Mouse (Mus musculus): ENCODE data around the gene Nphs1. TPM values are rescaled to one million over a fixed set of nuclear protein-coding genes. Genes with fewer than 3 reads are reported as not detected.
A peak's percentile ranks its signal among the peaks of the same experiment; 100 is the strongest.

The Nphs1 gene
- polyA plus RNA-seq, 1 experiment from 2014 or later = 1.3 TPM

GRCm38 (mm10) chr7:30444971-30445751 lies 13.0 kb upstream of the Nphs1 start, which contains the start of gene Aplp1:
Gene Aplp1, minus strand, starts transcription at chr7:30445535.
- Histone ChIP-seq H3K4me3 (ENCODE audit: low read depth, low read length) (peak within 1 kb of the TSS; percentile 40), H3K27me3 (replicated peaks; ENCODE audit: control insufficient read depth, insufficient read depth, low read length) (peaks cover 6% of the 10 kb centered on the region), H3K27ac (ENCODE audit: low read depth) (no peak within 1 kb of the TSS), H3K4me1 (replicated peaks; ENCODE audit: control insufficient read depth, insufficient read depth, low read length) (peaks cover 9% of the 10 kb centered on the region), H3K36me3 (ENCODE audit: control insufficient read depth, insufficient read depth, low read length) (no peaks in the 10 kb centered on the region), H3K9ac (ENCODE audit: low read length) (peak within 1 kb of the TSS; percentile 33; the same call in 1 of the 2 replicates), H3K9me3 (ENCODE audit: control insufficient read depth, low read length) (no peaks in the 10 kb centered on the region), H3K4me2 (ENCODE audit: low read length) (peak within 1 kb of the TSS; percentile 56)
- 0% methylated on average over 50 of the region's 72 CpGs for WGBS
- ATAC-seq (replicated peaks; ENCODE audit: low FRiP score, low TSS enrichment, low read depth) (peak; percentile 85), DNase-seq (ENCODE audit: low spot score) (peak; percentile 77)

DNA sequence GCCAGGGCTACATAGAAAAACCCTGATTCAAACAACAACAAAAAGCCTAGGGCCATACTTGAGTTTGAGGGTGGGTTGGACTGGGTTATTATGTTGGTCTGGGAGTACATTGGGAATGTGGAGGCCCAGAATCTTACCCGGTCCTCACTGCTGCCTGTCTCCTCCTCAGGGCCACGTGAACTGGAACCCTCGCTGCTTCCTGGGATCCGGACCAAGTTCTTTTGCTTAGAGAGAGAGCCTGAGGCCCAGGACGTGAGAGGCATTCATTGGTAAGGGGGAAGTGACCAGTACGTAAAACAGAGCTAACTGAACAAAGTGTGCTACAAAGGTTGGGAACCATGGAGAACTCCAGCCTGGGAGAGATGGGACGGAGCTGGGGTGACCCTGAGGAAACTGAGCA lies 7.9 kb upstream of the Nphs1 start:
- Histone ChIP-seq H3K9me3 (ENCODE audit: control insufficient read depth, low read length) (no peaks in the 10 kb centered on the region), H3K27me3 (replicated peaks; ENCODE audit: control insufficient read depth, insufficient read depth, low read length) (peaks cover 33% of the 10 kb centered on the region), H3K4me1 (replicated peaks; ENCODE audit: control insufficient read depth, insufficient read depth, low read length) (no peaks in the 10 kb centered on the region), H3K4me2 (ENCODE audit: low read length) (no peak overlapping the region), H3K36me3 (ENCODE audit: control insufficient read depth, insufficient read depth, low read length) (no peaks in the 10 kb centered on the region), H3K4me3 (ENCODE audit: low read depth, low read length) (no peak overlapping the region), H3K9ac (ENCODE audit: low read length) (no peak overlapping the region), H3K27ac (ENCODE audit: low read depth) (no peak overlapping the region)
- no peak for ATAC-seq (replicated peaks; ENCODE audit: low FRiP score, low TSS enrichment, low read depth)
- DNase-seq (ENCODE audit: low spot score) = no peak
- WGBS = 75% methylated on average over 7 of the region's 7 CpGs

GRCm38 (mm10) chr7:30453327-30453726 lies 4.8 kb upstream of the Nphs1 start:
- 19% methylated on average over 25 of the region's 25 CpGs for WGBS
- no peak overlapping the region; the same call in 1 of the 2 replicates for H3K4me3 ChIP-seq (ENCODE audit: low read depth, low read length)

DNA sequence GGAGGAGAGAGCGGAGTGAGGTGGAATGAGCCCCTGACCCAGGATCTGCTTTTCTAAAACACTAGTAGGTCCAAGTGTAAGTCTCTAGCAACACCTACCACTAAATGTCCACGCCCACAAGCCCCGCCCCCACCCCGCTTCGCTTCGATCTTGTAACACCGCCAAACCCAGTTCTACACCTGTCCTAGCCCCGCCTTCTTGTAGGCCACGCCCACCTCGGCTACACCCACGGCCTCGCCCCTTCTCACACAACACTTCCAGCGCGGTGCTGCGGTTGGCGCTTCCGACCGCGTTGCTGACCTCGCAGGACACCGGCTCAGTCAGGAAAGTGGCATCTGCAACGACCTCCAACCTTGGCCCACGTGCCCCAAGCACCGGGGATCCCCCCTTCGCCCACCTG lies 4.3 kb upstream of the Nphs1 start:
- Histone ChIP-seq H3K9ac (ENCODE audit: low read length) (no peak overlapping the region), H3K36me3 (ENCODE audit: control insufficient read depth, insufficient read depth, low read length) (no peaks in the 10 kb centered on the region), H3K4me3 (ENCODE audit: low read depth, low read length) (no peak overlapping the region; the same call in 1 of the 2 replicates), H3K27ac (ENCODE audit: low read depth) (no peak overlapping the region), H3K27me3 (replicated peaks; ENCODE audit: control insufficient read depth, insufficient read depth, low read length) (peaks cover 68% of the 10 kb centered on the region), H3K4me2 (ENCODE audit: low read length) (peak overlapping the region; percentile 35), H3K4me1 (replicated peaks; ENCODE audit: control insufficient read depth, insufficient read depth, low read length) (0 out of 2 replicates have a peak, but pooled peaks cover 5% of the 10 kb centered on the region), H3K9me3 (ENCODE audit: control insufficient read depth, low read length) (no peaks in the 10 kb centered on the region)
- ATAC-seq (replicated peaks; ENCODE audit: low FRiP score, low TSS enrichment, low read depth) = peak; percentile 62; the same call in 1 of the 2 replicates
- no peak for DNase-seq (ENCODE audit: low spot score)
- 3% methylated on average over 25 of the region's 25 CpGs for WGBS

More at GRCm38 (mm10) chr7:30453327-30453726, 4.8 kb upstream of the Nphs1 start:
- no peaks in the 10 kb centered on the region for H3K36me3 ChIP-seq (ENCODE audit: control insufficient read depth, insufficient read depth, low read length)
- H3K27me3 ChIP-seq (replicated peaks; ENCODE audit: control insufficient read depth, insufficient read depth, low read length) = peaks cover 64% of the 10 kb centered on the region
- ATAC-seq (replicated peaks; ENCODE audit: low FRiP score, low TSS enrichment, low read depth) (0 out of 2 replicates have a peak, but pooled peaks have one; percentile 19), DNase-seq (ENCODE audit: low spot score) (no peak)
- H3K4me1 ChIP-seq (replicated peaks; ENCODE audit: control insufficient read depth, insufficient read depth, low read length) = 0 out of 2 replicates have a peak, but pooled peaks cover 5% of the 10 kb centered on the region
- peak overlapping the region; percentile 35; the same call in 1 of the 2 replicates for H3K4me2 ChIP-seq (ENCODE audit: low read length)
- no peaks in the 10 kb centered on the region for H3K9me3 ChIP-seq (ENCODE audit: control insufficient read depth, low read length)
- H3K27ac ChIP-seq (ENCODE audit: low read depth) = no peak overlapping the region
- H3K9ac ChIP-seq (ENCODE audit: low read length) = no peak overlapping the region

GRCm38 (mm10) chr7:30454259-30454658 lies 3.9 kb upstream of the Nphs1 start:
- Histone ChIP-seq H3K4me3 (ENCODE audit: low read depth, low read length) (no peak overlapping the region; the same call in 1 of the 2 replicates), H3K36me3 (ENCODE audit: control insufficient read depth, insufficient read depth, low read length) (no peaks in the 10 kb centered on the region), H3K27me3 (replicated peaks; ENCODE audit: control insufficient read depth, insufficient read depth, low read length) (peaks cover 73% of the 10 kb centered on the region), H3K4me2 (ENCODE audit: low read length) (peak overlapping the region; percentile 35; the same call in 1 of the 2 replicates), H3K27ac (ENCODE audit: low read depth) (no peak overlapping the region), H3K9me3 (ENCODE audit: control insufficient read depth, low read length) (no peaks in the 10 kb centered on the region), H3K9ac (ENCODE audit: low read length) (no peak overlapping the region), H3K4me1 (replicated peaks; ENCODE audit: control insufficient read depth, insufficient read depth, low read length) (0 out of 2 replicates have a peak, but pooled peaks cover 5% of the 10 kb centered on the region)
- ATAC-seq (replicated peaks; ENCODE audit: low FRiP score, low TSS enrichment, low read depth) (no peak), DNase-seq (ENCODE audit: low spot score) (no peak)
- 11% methylated on average over 6 of the region's 6 CpGs for WGBS

GRCm38 (mm10) chr7:30456487-30456886 lies 1.6 kb upstream of the Nphs1 start:
- no peak overlapping the region for H3K9ac ChIP-seq (ENCODE audit: low read length)
- WGBS = 1% methylated on average over 9 of the region's 9 CpGs
- 0 out of 2 replicates have a peak, but pooled peaks cover 5% of the 10 kb centered on the region for H3K4me1 ChIP-seq (replicated peaks; ENCODE audit: control insufficient read depth, insufficient read depth, low read length)
- DNase-seq (ENCODE audit: low spot score) = no peak
- H3K27me3 ChIP-seq (replicated peaks; ENCODE audit: control insufficient read depth, insufficient read depth, low read length) = peaks cover 95% of the 10 kb centered on the region
- peak overlapping the region; percentile 39; the same call in 1 of the 2 replicates for H3K4me2 ChIP-seq (ENCODE audit: low read length)
- no peak overlapping the region for H3K4me3 ChIP-seq (ENCODE audit: low read depth, low read length)
- H3K36me3 ChIP-seq (ENCODE audit: control insufficient read depth, insufficient read depth, low read length) = no peaks in the 10 kb centered on the region
- ATAC-seq (replicated peaks; ENCODE audit: low FRiP score, low TSS enrichment, low read depth) = no peak
- no peaks in the 10 kb centered on the region for H3K9me3 ChIP-seq (ENCODE audit: control insufficient read depth, low read length)
- no peak overlapping the region for H3K27ac ChIP-seq (ENCODE audit: low read depth)

DNA sequence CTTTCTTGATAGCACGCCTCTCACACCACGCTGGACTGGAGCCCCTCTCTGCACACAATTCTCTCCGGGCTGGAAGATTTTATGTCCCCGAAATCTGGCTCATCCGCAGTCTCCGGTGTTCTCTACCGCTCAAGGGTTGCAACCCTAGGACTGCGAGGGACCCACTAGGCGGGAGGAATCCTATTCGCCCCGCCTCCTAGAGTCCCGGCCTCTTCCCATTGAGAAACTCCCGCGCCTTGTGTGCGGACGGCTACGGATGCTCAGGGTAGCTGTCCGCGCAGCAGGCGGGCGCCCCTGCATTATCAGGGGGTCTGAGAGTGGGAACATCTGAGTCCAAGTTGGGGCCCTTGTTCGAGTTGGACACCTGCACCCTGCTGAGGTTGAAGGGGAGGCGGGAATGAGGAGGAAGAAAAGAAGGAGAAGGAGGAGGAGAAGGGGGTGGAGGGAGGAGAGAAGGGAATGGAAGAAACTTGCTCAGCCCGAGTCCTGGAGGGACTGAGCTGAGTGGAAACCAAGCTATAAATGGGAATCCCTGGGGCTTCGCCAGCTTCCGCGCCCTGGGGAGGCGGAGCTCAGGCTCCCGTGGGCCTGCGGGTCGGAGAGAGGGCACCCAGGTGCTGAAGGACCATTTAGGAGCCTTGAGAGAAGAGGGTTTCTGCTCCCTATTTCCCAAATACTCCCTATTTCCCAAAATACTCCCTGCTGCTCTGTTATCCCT lies 1.0 kb upstream of the Nphs1 start:
- Histone ChIP-seq H3K27me3 (replicated peaks; ENCODE audit: control insufficient read depth, insufficient read depth, low read length) (peaks cover 100% of the 10 kb centered on the region), H3K36me3 (ENCODE audit: control insufficient read depth, insufficient read depth, low read length) (no peaks in the 10 kb centered on the region), H3K9ac (ENCODE audit: low read length) (no peak overlapping the region), H3K4me2 (ENCODE audit: low read length) (peak overlapping the region; percentile 39), H3K4me1 (replicated peaks; ENCODE audit: control insufficient read depth, insufficient read depth, low read length) (0 out of 2 replicates have a peak, but pooled peaks cover 5% of the 10 kb centered on the region), H3K27ac (ENCODE audit: low read depth) (no peak overlapping the region), H3K9me3 (ENCODE audit: control insufficient read depth, low read length) (no peaks in the 10 kb centered on the region), H3K4me3 (ENCODE audit: low read depth, low read length) (peak overlapping the region; percentile 21)
- ATAC-seq (replicated peaks; ENCODE audit: low FRiP score, low TSS enrichment, low read depth) (no peak), DNase-seq (ENCODE audit: low spot score) (no peak)
- WGBS = 2% methylated on average over 31 of the region's 31 CpGs

DNA sequence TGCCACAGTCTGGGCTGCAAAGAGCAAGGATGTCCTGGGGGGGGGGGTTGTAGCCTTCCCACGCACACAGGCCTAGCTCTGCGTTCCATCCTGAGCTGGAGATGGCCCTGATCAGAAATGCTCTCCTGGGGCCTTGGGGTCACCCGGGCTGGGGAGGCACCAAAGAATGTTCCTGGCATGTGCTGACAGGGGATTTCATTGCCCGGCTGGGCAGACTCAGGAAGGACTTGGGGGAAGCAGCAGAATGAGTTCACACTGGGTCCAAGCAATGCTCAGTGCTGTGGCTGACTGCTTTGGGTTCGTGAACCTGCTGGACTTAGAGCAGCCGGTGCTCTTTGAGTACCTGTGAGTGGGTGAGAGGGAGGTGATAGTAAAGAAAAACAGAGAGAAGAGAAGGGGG lies 1.4 kb downstream of the Nphs1 start:
- Histone ChIP-seq H3K9me3 (ENCODE audit: control insufficient read depth, low read length) (no peaks in the 10 kb centered on the region), H3K27ac (ENCODE audit: low read depth) (no peak overlapping the region), H3K4me3 (ENCODE audit: low read depth, low read length) (no peak overlapping the region), H3K36me3 (ENCODE audit: control insufficient read depth, insufficient read depth, low read length) (no peaks in the 10 kb centered on the region), H3K4me1 (replicated peaks; ENCODE audit: control insufficient read depth, insufficient read depth, low read length) (0 out of 2 replicates have a peak, but pooled peaks cover 5% of the 10 kb centered on the region), H3K4me2 (ENCODE audit: low read length) (no peak overlapping the region), H3K9ac (ENCODE audit: low read length) (no peak overlapping the region), H3K27me3 (replicated peaks; ENCODE audit: control insufficient read depth, insufficient read depth, low read length) (peaks cover 98% of the 10 kb centered on the region)
- WGBS = 40% methylated on average over 6 of the region's 6 CpGs
- DNase-seq (ENCODE audit: low spot score) (no peak), ATAC-seq (replicated peaks; ENCODE audit: low FRiP score, low TSS enrichment, low read depth) (no peak)
